Mouse (Mus musculus): ENCODE data around the gene Adig.

Gene Adig

DNA sequence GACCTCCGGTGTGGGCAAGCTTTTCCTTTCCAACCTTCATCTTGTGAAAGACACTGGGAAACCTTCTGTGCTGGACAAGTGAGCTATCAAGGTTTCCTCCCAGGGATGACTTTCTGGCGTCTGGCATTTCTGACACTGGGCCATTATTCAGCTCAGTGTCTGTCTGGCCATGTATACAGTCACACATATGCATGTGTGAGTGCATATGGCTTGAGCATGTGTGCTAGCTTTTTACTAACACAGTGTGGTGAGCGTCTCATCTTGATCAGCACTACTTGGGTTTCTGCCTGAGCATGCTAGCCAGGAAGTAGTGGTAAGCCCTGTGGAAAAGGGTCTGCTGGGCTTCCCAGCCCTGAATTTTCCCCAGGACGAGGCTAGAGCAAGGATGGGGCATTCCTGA, 38.9 kb downstream of the Adig start:
- DNase-seq: no peak

DNA sequence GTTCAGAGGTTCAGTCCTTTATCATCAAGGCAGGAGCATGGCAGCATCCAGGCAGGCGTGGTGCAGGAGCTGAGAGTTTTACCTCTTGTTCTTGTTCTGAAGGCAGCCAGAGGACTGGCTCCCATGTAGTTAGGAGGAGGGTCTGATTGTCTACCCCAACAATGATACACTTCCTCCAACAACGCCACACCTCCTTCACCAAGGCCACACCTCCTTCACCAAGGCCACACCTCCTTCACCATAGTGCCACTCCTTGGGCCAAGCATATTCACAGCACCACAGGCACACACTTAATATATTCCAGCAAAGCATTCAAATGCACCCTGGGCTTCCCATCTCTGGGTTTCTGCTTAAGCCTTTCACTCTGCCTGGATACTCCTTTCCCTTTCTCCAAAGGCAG, 42.9 kb downstream of the Adig start:
- DNase-seq: no peak

DNA sequence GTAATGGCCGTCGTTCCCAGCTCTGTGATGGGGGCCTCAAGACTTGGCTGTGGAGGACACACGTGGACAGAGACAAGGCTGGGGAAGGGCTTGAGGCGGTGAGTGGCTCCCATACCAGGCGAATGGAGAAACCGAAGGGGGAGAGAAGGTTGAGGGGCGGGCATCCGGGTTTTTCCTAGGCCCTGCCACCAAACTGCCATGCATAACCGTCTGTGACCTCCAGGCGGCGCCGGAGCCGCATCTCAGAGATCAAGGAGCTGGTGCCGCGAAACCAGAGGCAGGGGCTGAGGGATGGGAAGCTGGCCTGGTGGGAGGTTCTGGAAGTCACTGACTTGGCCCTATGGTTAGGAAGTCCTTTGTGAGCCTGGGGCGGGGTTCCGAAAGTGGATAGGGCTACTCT, 44.3 kb downstream of the Adig start:
- peak; percentile 44 for DNase-seq

DNA sequence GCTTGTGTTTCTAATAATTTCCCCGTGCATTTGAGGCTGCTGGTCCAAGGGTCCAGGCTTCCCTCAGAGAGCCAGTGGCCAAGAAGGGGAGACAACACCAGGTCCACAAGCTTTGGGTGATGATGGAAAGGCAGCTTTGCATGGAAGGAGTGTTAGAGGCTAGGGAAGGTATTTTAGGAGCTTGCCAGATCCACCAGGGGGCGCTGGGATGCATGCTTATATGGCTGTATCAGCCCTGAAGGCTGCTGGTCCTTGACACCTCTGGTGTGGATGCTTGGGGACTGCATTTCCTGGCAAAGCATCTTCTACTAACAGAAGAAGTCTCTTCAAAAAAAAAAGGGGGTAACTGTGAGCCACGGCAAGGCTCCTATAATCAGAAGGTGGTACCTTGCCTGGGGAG, 47.7 kb downstream of the Adig start:
- peak; percentile 50 for DNase-seq

DNA sequence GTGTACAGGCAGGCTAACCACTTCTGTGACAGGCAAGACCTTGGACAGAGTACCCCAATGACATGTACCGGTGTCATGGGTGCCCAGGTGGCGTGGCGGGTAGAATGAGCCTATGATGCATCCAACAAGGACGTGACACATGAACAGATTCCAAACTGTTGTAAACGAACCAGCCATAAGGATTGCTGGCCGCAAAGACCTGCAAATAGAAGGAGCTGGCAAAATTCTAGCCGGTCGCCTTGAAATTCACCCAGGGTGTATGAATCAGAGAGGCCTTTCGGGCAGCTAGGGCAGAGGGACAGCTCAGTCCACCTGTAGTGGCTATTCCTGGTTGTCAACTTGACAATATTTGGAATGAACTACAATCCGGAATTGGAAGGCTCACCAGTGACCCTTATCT, 52.0 kb downstream of the Adig start:
- DNase-seq: no peak

DNA sequence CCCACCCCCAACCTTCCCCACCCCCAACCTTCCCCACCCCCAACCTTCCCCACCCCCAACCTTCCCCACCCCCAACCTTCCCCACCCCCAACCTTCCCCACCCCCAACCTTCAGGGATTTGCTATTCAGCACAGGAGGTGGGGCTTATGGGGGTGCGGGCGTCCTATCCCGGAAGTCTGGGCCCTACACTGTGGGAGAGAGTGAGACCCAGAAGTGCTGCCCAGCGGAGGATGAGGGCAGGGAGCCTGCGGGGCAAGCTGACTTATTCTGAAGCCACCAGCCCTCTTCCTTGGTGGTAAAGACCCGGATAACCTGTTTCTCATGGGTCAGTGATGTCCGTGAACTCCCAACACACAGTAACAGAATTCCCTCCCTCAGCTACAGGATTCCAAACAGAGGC, 52.8 kb downstream of the Adig start:
- peak; percentile 11 for DNase-seq

DNA sequence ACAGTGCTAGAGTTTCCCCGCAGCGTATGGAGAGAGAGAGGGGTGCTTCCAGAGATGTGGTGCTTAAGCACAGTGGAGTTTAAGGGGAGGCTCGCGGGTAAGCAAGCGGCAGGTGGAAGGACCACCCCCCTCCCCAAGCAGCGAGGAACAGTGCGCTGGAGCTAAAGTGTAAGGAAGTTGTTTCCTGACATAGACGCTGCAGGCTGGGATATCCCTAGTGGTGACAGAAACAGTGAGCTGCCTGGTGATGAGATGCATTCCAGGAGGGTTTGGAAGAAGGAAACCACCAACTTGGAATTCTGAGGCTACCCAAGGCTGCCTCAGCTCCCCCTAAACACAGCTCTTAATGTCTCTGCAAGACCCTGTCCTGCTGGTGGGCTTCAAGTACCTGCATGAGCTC, 53.4 kb downstream of the Adig start:
- no peak for DNase-seq

DNA sequence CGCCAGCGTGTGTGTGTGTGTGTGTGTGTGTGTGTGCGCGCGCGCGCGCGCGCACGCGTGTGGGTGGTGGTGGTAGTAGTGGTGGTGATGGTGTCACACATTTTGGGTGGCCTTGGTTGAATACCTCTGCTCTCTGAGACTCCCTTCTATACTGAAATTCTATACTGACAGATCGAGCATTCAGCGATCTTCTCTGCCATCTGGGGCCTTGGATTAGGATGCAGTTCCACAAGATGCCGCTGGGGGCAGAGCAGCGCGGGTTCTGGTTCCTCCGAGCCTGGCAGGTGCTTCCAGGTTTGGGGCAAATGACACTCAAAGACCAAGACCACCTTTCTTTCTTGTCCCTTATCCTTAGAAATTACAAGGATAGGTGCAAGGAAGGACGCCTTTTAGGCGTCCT, 53.8 kb downstream of the Adig start:
- peak; percentile 61 for DNase-seq

DNA sequence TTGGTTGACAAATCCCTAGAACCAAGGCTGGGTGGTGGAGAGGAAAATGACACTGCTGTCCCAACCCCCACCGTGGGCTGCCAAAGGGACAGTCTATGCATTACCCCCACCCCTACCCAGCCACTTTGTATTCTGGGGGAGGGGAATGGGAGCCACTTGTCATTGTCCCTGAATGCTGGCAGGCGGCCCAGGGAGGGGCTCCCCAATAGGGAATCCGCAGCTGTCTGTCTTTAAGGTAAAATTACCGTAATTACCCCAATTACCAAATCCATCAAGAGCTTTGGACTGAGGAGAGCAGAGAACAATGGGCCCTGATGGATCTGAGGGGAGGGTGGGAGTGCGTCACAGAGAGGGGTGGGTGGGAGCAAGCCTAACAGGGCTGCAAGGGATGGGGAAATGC, 54.3 kb downstream of the Adig start:
- DNase-seq: no peak

All from cerebellum, adult 9-11 months (tissue).